Mouse (Mus musculus): ENCODE results near the gene Cers4.

The Cers4 gene

DNA sequence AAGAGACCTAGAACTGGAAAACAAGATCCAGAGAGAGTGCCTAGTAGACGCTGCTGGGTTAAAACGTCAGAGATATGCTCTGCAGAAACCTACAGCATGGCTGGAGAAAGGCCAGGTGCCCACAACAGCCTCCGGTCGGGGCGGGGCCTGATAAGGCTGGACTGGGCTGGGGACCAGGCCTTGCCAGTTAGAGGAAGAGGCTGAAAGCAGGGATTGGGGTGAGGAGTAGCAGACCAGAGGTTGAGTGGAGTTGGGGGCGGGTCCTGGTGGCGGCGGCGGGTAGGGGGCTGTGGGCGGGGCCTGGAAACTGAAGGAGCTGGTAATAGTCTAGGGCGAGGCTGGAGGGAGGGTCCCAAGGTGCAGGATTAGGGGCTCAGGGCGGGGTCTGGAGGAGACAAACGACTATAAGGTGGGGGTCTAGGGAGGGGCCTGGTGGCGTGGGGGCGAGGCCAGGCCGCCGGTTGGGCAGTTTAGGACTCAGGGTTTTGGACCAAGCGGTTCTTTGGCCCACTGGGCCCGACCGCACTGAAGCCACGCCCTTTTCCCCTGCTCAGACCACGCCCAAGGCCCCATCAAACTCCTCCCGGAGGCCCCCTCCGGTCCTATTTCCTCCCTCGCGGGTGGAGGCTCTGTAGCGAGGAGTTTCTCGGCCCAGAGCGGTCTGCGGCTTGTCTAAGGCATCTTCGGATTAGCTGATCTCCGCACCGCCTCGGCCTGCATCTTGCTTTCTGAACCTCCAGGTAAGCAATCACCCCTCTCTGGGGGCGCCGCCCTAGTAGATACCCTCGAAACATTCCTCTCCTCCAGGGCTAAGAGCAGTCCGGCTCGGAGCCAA is at the start of gene Cers4:
Gene Cers4, plus strand, starts transcription at position 176 of the 835 bp plus-strand sequence.
- peak; percentile 87 for DNase-seq

DNA sequence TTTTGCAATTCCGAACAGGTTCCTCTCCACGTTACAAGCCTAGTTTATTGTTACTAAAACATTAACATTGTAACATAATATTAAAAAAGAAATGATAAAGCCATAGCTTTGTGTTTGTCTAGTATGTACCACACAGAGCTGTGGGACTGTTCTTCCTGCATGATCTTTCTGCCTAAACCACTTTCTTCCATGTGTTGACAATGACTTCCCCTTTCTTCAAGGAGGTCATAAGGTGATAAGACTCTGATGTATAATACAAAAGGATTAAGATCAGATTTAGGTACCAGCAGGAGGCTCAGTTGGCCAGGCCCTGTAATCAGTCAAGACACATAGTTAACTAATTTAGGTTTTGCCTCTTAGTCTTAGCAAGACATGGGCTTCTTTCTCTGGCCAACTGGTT is 34.7 kb upstream of the Cers4 start:
- DNase-seq, result no peak

DNA sequence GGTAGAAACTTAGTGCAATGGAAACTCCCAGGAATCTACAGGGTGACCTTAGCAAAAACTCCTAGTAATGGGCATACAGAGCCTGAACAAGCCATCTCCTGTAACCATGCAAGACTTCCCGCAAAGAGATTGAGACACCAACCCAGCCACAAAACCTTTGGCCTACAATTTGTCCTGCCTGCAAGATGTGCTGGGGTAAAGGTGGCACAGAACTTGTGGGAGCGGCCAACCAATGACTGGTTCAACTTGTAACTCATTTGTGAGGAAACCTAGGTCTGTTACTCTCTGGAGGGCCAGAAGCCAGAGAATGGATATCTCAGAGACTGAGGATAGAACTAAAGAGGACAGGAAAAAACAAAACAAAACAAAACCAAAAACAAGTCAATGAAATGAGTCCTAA is 29.8 kb upstream of the Cers4 start:
- no peak for DNase-seq

DNA sequence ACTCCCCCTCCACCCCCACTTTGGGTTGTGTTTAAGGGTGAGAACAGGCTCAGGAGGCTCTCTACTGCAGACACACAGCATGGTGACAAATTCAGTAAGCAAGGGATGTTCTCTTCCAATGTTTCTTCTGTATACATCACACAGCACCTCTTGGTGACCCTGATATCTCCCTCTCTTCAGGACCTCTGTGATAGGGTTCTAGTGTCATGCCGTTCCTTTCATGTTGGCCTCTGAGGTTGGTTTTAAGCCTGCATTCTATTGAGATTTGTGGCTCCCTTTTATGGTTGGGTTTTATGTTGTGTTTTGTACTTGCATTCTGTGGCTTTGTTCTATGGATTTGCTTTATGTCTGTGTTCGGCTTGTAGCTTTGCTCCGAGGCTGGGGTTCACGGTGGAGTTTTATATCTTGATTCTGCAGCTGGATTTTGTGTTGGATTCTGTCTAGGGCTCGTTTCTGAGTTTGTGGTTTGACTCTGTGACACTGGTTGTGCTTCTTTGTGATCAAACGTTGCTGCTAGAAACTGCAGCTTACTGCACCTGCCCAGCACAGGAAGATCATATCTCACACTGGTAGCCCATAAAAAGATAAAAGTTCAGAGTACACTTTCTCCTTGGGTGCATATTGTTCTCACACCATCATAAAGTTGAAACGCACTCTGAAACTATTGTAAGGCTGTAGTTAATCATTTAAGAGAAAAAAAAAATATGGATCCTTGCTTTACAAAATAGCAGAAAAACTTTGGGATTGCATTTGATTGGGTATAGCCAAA is 18.2 kb upstream of the Cers4 start:
- DNase-seq, result no peak

DNA sequence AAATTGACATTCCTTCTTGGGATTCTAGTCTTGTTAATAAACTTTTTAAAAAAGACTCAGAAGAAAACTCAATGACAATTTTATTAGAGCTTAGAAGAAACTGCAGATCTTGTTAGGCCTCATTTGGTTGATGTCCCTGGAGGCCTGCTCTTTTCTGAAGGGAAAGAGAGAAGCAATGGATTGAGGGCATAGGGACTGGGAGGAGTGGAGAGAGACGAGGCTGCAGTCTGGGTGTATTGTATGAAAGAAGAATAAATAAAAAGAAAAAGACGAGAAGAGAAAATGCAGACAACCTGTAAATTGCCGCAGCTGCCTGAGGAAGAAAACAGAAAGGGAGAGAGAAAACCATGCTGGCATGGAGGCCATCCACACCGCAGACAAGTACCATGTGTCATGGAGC is 11.7 kb upstream of the Cers4 start:
- DNase-seq, result no peak

DNA sequence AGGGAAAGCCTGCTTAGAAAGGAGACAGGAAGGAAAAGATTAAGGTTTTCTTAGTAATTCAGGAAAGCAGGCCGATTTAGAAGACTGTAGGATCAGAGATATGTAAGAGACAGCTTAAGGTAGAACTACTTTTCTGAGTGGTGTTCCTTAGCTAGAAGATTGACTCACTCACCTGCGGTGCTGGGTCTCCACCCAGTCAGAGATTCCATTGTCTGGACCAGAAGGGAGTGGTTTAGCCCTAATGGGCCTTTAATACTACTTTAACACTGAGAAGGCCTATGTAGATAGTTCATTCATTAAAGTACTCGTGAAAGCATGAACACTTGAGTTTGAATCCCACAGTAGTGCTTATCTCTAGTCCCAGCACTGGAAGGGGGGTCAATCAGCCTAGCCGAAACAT is 11.2 kb upstream of the Cers4 start:
- no peak for DNase-seq

DNA sequence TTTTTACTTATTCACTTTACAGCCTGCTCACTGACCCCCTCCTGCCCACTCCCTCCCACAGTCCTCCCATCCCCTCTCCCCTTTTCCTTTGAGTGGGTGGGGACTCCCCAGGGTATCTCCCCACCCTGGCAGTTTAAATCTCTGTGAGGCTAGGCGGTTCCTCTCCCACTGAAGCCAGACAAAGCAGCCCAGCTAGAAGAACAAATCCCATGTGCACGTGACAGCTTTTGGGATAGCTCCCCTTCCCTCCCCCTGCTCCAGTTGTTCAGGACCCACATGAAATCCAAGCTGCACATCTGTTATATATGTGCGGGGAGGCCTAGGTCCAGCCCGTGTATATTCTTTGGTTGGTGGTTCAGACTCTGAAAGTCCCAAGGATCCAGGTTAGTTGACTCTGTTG is 10.3 kb upstream of the Cers4 start:
- DNase-seq, result no peak

DNA sequence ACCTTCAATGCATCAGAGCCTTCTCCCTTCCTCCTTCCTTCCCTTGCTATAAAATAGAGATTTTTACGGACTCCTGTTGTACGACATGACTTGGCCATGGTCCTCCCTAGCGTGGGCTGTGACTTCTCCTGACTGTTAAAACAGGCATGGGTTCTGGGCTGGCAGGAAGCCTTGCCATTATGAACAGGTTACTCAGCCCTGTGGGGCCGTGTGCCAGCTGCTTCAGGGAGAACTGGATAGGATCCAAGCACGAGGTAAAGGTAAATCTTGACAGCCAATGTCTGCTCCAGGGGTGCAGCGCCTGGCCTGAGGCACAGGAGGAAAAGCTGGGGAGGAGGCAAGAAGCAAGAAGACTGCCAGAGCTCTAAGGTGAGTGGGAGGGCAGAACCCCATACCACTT is 9.5 kb upstream of the Cers4 start:
- DNase-seq, result no peak

DNA sequence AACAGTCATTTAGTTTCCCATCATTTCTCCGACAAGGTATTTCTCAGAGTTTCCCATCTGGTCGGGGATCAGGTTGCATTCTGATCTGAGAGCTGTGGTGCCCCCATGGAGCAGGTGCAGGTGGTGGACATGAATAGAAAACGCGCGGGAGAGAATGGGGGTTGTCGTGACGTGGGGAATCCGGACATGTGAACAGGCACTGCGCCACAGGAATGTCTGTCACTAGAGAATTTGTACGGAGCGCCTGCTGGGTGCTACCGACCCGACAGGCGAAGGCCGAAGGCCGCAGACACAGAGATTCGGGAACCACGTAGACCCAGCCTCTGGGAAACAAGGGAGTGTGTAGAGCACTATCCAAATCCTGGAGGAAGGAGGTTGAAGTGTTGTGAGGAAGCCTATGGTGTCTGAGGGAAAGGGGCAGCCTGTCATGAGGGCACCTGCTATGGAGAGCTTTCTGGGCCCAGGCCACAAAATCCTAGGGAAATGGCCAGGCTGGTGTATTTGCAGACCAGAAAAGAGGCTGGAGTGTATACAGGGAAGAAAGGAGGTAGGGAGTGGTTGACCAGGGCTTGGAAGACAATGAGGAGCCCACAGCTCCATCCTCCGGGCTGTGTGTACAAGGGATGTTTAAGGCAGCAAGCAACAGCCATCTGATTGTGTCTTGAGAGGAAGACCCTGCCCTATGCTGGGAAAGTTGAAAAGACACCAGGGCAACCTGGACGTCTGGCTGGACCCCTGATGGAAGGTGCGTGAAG is 1.0 kb downstream of the Cers4 start:
- peak; percentile 70 for DNase-seq

DNA sequence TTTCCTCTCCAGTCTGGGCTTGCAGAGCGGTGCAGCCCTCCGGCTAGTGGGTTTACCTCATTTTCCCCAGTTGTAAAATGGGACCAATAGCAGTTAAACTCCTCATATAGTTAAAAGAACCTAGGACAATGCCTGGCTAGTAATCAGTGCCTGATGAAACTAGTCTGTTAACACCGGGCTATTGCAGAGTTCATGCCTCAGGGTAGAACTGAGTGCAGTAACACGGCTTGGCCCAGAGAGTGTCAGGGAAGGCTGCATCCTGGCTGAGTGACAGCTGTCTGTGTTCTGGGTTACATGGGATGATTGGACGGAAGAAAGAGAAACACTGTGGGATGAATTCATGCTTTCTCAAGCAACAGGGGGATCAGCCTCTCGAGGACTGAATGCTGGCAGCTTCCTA is 3.1 kb downstream of the Cers4 start:
- no peak for DNase-seq

DNA sequence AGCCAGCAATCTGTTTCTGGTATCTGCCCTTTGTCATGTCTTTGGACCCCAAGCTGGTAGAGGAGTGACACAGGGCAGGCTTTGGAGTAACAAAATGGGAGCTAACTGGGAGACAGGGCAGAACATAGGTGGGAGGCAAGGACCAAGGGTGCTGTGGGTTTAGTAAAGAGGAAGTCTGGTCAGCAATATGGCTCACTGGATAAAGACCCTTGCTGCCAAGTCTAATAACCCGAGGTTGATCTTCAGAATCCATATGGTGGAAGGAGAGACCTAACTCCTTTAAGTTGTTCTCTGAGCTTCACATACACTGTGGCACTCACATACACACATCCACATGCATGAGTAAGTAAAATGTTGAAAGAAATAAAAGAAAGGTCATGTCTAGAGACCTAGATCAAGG is 4.8 kb downstream of the Cers4 start:
- no peak for DNase-seq

DNA sequence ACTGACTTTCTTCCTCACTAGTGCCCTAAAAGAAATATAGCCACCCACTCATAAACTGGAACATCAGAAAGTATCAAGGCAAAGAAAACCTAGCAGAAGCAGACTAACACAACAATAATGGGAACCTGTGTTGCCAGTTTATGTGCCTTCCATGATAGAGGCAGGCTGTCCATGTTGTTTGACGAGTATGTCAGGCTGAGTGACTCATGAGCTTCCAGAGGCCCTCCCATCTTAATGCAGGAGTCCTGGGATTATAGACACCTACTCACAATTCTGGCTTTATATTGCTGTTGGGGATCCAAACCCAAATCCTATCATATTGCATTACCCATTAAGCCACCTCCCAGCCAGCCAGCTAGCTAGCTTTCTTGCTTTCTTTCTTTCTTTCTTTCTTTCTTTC is 12.5 kb downstream of the Cers4 start:
- DNase-seq, result no peak

DNA sequence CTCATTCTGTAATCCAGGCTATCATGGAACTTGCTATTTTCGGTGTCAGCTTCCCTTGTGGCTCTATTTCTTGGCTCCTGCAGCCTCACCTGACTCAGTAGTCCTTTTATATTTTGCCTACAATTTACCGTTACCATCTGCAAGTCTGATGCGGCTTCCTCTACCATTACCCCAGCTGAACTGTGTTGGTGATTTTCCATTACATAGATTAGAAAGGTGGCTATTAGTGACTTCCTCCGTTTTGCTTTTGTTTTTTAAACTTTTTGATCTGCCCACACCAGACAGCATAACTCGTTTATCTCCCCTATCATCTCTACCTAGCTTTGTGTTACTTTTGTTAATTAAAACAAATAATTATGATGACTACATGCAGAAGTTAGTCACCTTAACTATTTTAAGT is 14.7 kb downstream of the Cers4 start:
- no peak for DNase-seq

DNA sequence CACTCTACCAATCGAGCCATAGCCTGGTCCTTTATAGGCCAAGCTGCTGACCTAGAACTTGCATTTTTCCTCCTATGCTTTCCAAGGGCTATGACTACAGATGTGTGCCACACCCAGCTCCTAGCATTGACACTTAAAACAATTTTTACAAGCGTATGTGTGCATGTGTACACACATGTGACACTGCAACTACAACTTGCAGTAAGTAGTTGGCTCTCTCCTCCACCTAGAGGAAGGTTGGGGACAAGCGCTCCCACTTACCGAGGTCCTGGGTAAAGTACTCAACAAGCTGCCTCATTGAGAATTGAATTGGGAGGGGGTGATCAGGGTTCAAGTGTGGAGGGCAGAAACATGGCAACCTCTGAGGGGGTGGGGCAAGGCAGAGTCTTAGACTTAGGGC is 18.0 kb downstream of the Cers4 start:
- DNase-seq, result no peak

DNA sequence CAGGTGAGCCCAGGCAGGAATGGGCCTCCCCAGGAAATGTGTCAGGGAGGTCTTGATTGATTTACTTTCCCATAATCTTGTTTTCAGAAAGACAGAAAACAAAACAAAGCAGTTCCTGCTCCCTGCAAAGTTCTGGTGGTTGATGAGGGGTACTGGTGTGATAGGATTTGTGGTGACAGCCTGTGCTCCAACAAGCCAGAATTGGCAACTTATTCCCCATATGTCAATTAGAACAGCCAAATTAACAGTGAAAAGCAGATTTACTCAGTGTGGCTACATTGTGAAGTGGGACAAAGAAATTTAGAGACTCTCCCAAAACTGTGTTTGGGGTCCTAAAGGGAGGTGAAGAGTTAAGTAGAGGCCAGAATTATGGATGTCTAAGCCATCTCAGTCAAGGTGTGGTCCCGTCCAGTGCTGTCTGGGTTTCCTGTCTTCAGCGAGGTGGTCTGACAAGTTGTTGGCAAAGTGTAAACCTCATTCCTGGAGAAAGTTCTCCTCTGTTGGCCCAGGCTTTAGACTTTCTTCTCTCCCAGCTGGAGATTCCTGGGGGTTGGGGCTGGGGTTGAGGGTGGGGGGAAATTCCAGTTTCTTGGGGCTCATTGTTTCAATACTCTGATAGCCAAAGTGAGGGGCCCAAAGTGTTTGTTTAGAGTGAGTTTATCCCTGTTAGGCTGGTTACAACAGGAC is 18.7 kb downstream of the Cers4 start:
- peak; percentile 26 for DNase-seq

DNA sequence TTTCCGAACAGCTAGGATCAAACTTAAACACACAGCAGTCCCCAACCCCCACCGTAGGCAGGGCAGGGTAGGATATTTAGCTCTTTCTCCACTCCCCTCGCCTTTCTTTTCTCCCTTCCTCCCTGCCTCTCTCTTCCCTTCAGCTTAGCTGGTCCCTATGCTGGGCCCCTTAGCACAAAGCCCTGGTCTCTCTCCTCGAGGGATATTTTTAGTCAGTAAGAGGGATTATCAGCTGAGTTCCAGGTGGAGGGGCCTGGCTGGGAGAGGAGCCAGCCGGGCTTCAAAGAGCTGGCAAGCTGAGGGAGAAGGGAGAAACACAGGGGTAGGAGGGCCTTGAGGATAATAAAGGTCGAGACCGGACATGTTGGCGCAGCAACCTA is 19.3 kb downstream of the Cers4 start:
- DNase-seq, result no peak

DNA sequence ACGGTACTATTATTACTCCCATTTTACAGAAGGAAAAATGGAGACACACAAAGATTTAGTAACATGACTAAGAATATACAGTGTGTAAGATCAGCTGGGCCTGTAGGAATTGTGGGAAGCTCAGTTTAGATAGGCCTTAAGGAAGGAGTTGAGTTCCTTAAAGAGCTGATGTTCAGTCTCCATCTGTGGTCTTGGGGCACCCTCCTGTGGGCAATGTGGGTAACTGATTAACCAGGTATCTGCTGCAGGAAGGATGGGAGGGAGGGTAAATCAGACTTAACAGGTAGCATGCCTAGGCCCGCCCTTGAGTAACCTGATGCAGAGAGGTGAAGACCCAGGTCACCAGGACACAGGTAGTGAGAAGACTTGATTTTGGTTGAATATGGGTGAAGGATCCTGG is 23.3 kb downstream of the Cers4 start:
- no peak for DNase-seq

DNA sequence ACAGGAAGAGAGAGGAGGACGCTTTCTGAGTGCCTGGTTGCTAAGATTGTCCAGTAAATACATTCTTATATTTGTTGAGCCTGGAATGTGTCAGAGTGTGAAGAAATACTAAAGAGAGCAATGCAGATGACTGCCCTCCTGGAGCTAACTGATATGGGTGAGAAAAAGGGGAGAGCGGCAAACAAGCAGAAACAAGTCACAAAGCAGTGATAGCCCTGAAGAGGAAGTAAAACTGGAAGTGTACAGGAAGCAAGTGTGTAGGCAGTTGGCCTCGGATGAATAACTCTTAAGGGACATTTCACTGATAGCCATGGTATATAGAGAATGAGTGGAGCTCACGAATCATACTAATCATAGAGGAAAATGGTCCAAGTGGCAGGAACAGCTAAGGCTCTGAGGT is 28.6 kb downstream of the Cers4 start:
- no peak for DNase-seq

DNA sequence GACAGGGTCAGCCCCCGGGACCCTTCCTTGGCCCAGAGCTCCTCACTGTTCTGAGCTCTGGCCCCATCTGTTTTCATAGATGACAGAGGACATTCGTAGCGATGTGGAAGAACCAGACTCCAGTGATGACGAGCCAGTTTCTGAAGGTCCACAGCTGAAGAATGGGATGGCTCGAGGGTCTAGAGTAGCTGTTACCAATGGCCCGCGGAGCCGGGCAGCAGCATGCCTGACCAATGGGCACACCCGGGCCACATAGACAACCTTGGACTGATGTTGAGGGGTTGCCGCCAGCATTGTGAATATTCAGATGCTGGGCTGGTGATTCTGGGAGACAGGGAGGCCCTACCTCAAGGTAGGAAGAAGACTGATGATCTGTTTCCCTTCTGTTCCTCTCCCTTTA is 30.7 kb downstream of the Cers4 start:
- no peak for DNase-seq
